Mouse (Mus musculus) liver, embryonic 14.5 days (tissue): ENCODE measurements around the gene Pde4b. TPM values are rescaled to one million over a fixed set of nuclear protein-coding genes. Genes with fewer than 3 reads are reported as not detected.

Experiments
- ATAC-seq: fragments of 200-750 bp; cut with Nextera tagmentation; 2 replicates; pipeline ENCODE4 v1.8.0; 2017; ENCODE audit warnings: moderate number of reproducible peaks, mild to moderate bottlenecking, moderate library complexity; ENCODE audit not compliant: insufficient read depth
- DNase-seq, 3 experiments: peaks; one replicate each; pipeline ENCODE4 v3.0.0-alpha.2; 2012 to 2013; ENCODE audit warnings: low read depth in 3 of 3, low spot score in 3 of 3
- H3K27ac ChIP-seq: fragments of 300-500 bp; sonication (generic); 2 replicates; pipeline ENCODE4 v1.5.1; 2014; ENCODE audit warnings: moderate library complexity, mild to moderate bottlenecking, control low read depth, inconsistent platforms
- H3K27me3 ChIP-seq: fragments of 300-500 bp; sonication (generic); 2 replicates; pipeline ENCODE4 v1.6.1; 2014; ENCODE audit warnings: mild to moderate bottlenecking, low read length, moderate library complexity; ENCODE audit not compliant: control insufficient read depth, insufficient read depth
- H3K36me3 ChIP-seq: fragments of 300-500 bp; sonication (generic); replicated peaks from 2 replicates; pipeline ENCODE4 v1.6.1; 2014; ENCODE audit warnings: low read depth; ENCODE audit not compliant: control insufficient read depth, insufficient read depth
- H3K4me1 ChIP-seq, 2 experiments: fragments of 200-500 bp in 1 of 2; fragments of 300-500 bp in 1 of 2; sonication (generic) in 1 of 2; replicated peaks; 2 replicates each; pipeline ENCODE4 v1.6.1; 2012 to 2014; ENCODE audit warnings: antibody characterized with exemption in 1 of 2, inconsistent platforms in 1 of 2, low read length in 1 of 2; ENCODE audit not compliant: control insufficient read depth in 2 of 2, insufficient read depth in 2 of 2
- H3K4me2 ChIP-seq: fragments of 300-500 bp; sonication (generic); 2 replicates; pipeline ENCODE4 v1.6.1; 2014; ENCODE audit warnings: low read depth, mild to moderate bottlenecking, control low read depth, moderate library complexity
- H3K4me3 ChIP-seq, 2 experiments: fragments of 200-500 bp in 1 of 2; fragments of 300-500 bp in 1 of 2; sonication (generic) in 1 of 2; 2 replicates each; pipeline ENCODE4 v1.5.1; 2012 to 2014; ENCODE audit warnings: low read depth in 2 of 2, low read length in 2 of 2, mild to moderate bottlenecking in 2 of 2, control low read depth in 1 of 2, inconsistent platforms in 1 of 2, moderate library complexity in 1 of 2; ENCODE audit not compliant: insufficient read depth in 1 of 2
- H3K9ac ChIP-seq: fragments of 300-500 bp; sonication (generic); replicated peaks from 2 replicates; pipeline ENCODE4 v1.6.1; 2014; ENCODE audit warnings: mild to moderate bottlenecking, control low read depth, moderate library complexity
- H3K9me3 ChIP-seq: fragments of 300-500 bp; sonication (generic); 2 replicates; pipeline ENCODE4 v1.6.1; 2016; ENCODE audit warnings: low read length, mixed read lengths; ENCODE audit not compliant: control insufficient read depth
- CTCF ChIP-seq: IDR thresholded peaks from 2 replicates; pipeline ENCODE4 v1.5.1; 2016; ENCODE audit warnings: antibody characterized with exemption, low read depth, control low read depth
- EP300 ChIP-seq: IDR thresholded peaks from 2 replicates; pipeline ENCODE4 v1.6.1; 2016; ENCODE audit warnings: antibody characterized with exemption, low read depth
- WGBS: fragments of 180-500 bp; shearing (Covaris S2); extraction: QIAGEN DNeasy Blood & Tissue Kit; methylation state at CpG from one replicate; pipeline ENCODE4 v1.1.7; 2014; ENCODE audit not compliant: insufficient replicate concordance; 5-methylcytosine and 5-hydroxymethylcytosine counted together
- polyA plus RNA-seq, 2 experiments: library from polyadenylated mRNA; depleted of rRNA in 1 of 2; stranded (reverse) in 1 of 2; unstranded in 1 of 2; fragments of >200 nt; fragmentation: Nextera tagmentation in 1 of 2; extraction: Ambion mirVana in 1 of 2; gene quantifications; 2 replicates each; pipeline versions ENCODE4 v1.2.1 to v1.2.3; 2012 to 2014

Gene Pde4b
- polyA plus RNA-seq, 2 experiments: 1.5 to 2.3 TPM

GRCm38 (mm10) chr4:102527361-102527760 lies 440.0 kb downstream of the Pde4b start:
- Histone ChIP-seq H3K4me3 (no peak overlapping the region), H3K27me3 (no peaks in the 10 kb centered on the region), H3K9me3 (no peaks in the 10 kb centered on the region), H3K4me1 (no peaks in the 10 kb centered on the region), H3K4me2 (no peak overlapping the region), H3K27ac (no peak overlapping the region), H3K9ac (no peak overlapping the region), H3K36me3 (no peaks in the 10 kb centered on the region)
- TF ChIP-seq EP300: no peak
- no peak for TF ChIP-seq CTCF
- DNase-seq (no peak), ATAC-seq (no peak)
- 58% methylated on average over 7 of the region's 7 CpGs for WGBS

DNA sequence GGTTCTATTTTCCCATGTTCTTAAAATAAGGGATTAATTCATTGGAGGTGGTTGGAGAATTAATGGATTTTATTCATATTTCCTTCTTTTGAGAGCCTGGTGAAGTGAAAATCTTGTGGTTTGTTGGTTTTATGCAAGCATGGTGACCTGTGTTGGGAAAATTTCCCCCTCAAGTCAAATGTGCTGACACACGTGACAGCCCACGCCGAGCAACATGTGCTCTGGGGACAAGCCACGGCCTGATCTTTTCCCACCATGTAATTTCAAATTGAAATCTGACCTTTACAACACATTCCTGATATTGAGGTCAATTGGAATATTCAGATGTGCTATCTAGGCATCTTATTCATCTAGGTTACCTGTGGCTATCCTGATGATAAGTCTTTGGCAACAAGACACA lies 443.5 kb downstream of the Pde4b start:
- H3K36me3 ChIP-seq: no peaks in the 10 kb centered on the region
- WGBS: 73% methylated on average over 4 of the region's 4 CpGs
- H3K4me1 ChIP-seq: no peaks in the 10 kb centered on the region; a peak in 1 of 4 replicates
- H3K4me3 ChIP-seq: no peak overlapping the region
- H3K4me2 ChIP-seq: no peak overlapping the region
- DNase-seq: no peak
- H3K9ac ChIP-seq: no peak overlapping the region
- no peaks in the 10 kb centered on the region for H3K9me3 ChIP-seq
- no peak overlapping the region for H3K27ac ChIP-seq
- ATAC-seq: no peak
- H3K27me3 ChIP-seq: no peaks in the 10 kb centered on the region
- TF ChIP-seq EP300 (no peak), CTCF (no peak)

- no peaks in the 10 kb centered on the region for H3K36me3 ChIP-seq
- DNase-seq: no peak
- H3K9me3 ChIP-seq: no peaks in the 10 kb centered on the region
- no peak overlapping the region for H3K4me3 ChIP-seq
- H3K9ac ChIP-seq: no peak overlapping the region
- no peaks in the 10 kb centered on the region for H3K27me3 ChIP-seq
- TF ChIP-seq CTCF (no peak), EP300 (no peak)
- no peak overlapping the region for H3K4me2 ChIP-seq
- WGBS: 21% methylated on average over 4 of the region's 4 CpGs
- ATAC-seq: no peak
- no peak overlapping the region for H3K27ac ChIP-seq
- H3K4me1 ChIP-seq: no peaks in the 10 kb centered on the region; a peak in 1 of 4 replicates
Measured at GRCm38 (mm10) chr4:102531729-102532128, 444.4 kb downstream of the Pde4b start.

- TF ChIP-seq EP300: no peak
- no peak for TF ChIP-seq CTCF
- Histone ChIP-seq H3K36me3 (no peaks in the 10 kb centered on the region), H3K4me3 (no peak overlapping the region), H3K9me3 (no peaks in the 10 kb centered on the region), H3K27me3 (no peaks in the 10 kb centered on the region), H3K27ac (no peak overlapping the region), H3K4me2 (no peak overlapping the region), H3K4me1 (no peaks in the 10 kb centered on the region; a peak in 1 of 4 replicates), H3K9ac (no peak overlapping the region)
- ATAC-seq (no peak), DNase-seq (no peak)
- 46% methylated on average over 8 of the region's 8 CpGs for WGBS
Measured at GRCm38 (mm10) chr4:102533183-102534048, 446.1 kb downstream of the Pde4b start.

DNA sequence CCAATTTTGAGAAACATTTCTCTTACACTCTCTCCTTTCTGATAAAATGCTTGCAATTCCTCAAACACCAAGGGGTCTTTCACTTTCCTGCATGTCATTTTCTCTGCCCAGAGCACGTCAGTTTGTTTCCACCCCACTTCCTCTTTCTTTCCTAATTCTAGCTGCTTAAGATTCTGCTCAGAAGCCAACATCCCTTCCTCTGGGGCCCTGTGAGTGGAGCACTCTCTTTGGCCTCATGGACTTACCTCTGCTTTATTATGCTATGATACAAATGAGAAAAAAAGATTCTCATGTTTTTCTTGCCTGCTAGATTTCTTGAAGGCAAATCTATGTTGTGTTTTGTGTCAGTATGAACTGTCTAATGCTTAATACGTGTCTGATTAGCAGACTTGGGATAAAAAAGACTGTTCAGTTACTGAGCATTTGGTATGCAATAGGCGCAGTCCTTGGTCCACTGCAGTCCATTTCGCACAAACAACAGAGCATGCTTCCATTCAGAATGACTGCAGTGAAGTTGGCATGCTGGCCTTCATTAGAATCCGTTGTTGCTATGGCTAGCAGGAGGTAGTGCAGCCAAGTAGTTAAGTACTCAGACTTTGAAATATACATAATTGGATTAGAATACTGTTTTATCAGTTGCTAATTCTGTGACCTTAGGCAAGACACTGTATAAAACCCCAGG lies 446.8 kb downstream of the Pde4b start:
- ATAC-seq (no peak), DNase-seq (no peak)
- WGBS: 49% methylated on average over 5 of the region's 5 CpGs
- no peak overlapping the region for H3K9ac ChIP-seq
- no peaks in the 10 kb centered on the region for H3K36me3 ChIP-seq
- no peaks in the 10 kb centered on the region; a peak in 1 of 4 replicates for H3K4me1 ChIP-seq
- TF ChIP-seq CTCF (no peak), EP300 (no peak)
- H3K27me3 ChIP-seq: no peaks in the 10 kb centered on the region
- no peak overlapping the region for H3K27ac ChIP-seq
- H3K9me3 ChIP-seq: no peaks in the 10 kb centered on the region
- no peak overlapping the region for H3K4me2 ChIP-seq
- no peak overlapping the region for H3K4me3 ChIP-seq
